Comparison of ENCODE assay signal across 8 mouse cellular contexts in genomic region chr12:100307501-100308260, GRCm38 (mm10).
DNase-seq lines count a peak whose midpoint lies in the region; ATAC-seq lines count a peak whose summit lies in the region.

No protein-coding gene starts in this region.

- peak; percentile 43; the same call in 1 of the 2 replicates for ATAC-seq in hindbrain, embryonic 16.5 days

- H3K27me3 ChIP-seq in hindbrain, embryonic 16.5 days (replicated peaks; ENCODE audit: control insufficient read depth, insufficient read depth, low read length), result no peaks in the 10 kb centered on the region

- H3K9ac ChIP-seq in hindbrain, embryonic 16.5 days (ENCODE audit: low read depth, low read length), result no peak overlapping the region

- no peaks in the 10 kb centered on the region for H3K9me3 ChIP-seq in hindbrain, embryonic 16.5 days (ENCODE audit: control insufficient read depth, low read length)

- intact Hi-C loops in left cerebral cortex, postnatal 36 days (cut with DNase I), result no loop called here

- H3K4me3 ChIP-seq in hindbrain, embryonic 16.5 days (ENCODE audit: low read length), result no peak overlapping the region

- H3K36me3 ChIP-seq in hindbrain, embryonic 16.5 days (ENCODE audit: control insufficient read depth, insufficient read depth, low read length), result peaks cover 2% of the 10 kb centered on the region; the same call in 1 of the 2 replicates

- WGBS in hindbrain, embryonic 16.5 days, result 17% methylated on average over 8 of the region's 8 CpGs

- peak; percentile 49 to 60 for DNase-seq in adrenal gland, adult 18-20 months (ENCODE audit: low spot score in 2 of 2)
- DNase-seq in cerebellum, adult 11-12 months, result peak; percentile 89
- peak; percentile 77 for DNase-seq in gastrocnemius, adult 18-20 months (ENCODE audit: low spot score)
- peak; percentile 44 for DNase-seq in lung, postnatal 36 days
- no peak for DNase-seq in layer of hippocampus, adult 8-10 months (ENCODE audit: low spot score in 2 of 2)
- DNase-seq in thymus, postnatal 36 days, result no peak
- no peak for DNase-seq in left cerebral cortex, postnatal 36 days (ENCODE audit: low spot score in 2 of 2)

- H3K4me1 ChIP-seq in hindbrain, embryonic 16.5 days (ENCODE audit: control insufficient read depth, insufficient read depth, low read depth, low read length), result peaks cover 38% of the 10 kb centered on the region

- H3K4me2 ChIP-seq in hindbrain, embryonic 16.5 days (ENCODE audit: low read length), result no peak overlapping the region

- H3K27ac ChIP-seq in hindbrain, embryonic 16.5 days (ENCODE audit: low read depth, low read length), result peak overlapping the region; percentile 72

Comparison
In these comparisons a context has a peak if more than half of its experiments do, and no peak if none do; other contexts are left out.
1. DNase-seq: peak in adrenal gland, adult 18-20 months (2 of 2), cerebellum, adult 11-12 months (single experiment), gastrocnemius, adult 18-20 months (single experiment) and lung, postnatal 36 days (single experiment); none in layer of hippocampus, adult 8-10 months (0 of 2), thymus, postnatal 36 days (0 of 2) and left cerebral cortex, postnatal 36 days (0 of 2).